Mouse (Mus musculus): ENCODE data around the gene Wdsub1. TPM values are rescaled to one million over a fixed set of nuclear protein-coding genes. Genes with fewer than 3 reads are reported as not detected.

Wdsub1 gene
- 26.8 and 29.5 TPM in 2 replicates for polyA plus RNA-seq (2015; fragmentation: Nextera tagmentation; extraction: Ambion mirVana)

DNA sequence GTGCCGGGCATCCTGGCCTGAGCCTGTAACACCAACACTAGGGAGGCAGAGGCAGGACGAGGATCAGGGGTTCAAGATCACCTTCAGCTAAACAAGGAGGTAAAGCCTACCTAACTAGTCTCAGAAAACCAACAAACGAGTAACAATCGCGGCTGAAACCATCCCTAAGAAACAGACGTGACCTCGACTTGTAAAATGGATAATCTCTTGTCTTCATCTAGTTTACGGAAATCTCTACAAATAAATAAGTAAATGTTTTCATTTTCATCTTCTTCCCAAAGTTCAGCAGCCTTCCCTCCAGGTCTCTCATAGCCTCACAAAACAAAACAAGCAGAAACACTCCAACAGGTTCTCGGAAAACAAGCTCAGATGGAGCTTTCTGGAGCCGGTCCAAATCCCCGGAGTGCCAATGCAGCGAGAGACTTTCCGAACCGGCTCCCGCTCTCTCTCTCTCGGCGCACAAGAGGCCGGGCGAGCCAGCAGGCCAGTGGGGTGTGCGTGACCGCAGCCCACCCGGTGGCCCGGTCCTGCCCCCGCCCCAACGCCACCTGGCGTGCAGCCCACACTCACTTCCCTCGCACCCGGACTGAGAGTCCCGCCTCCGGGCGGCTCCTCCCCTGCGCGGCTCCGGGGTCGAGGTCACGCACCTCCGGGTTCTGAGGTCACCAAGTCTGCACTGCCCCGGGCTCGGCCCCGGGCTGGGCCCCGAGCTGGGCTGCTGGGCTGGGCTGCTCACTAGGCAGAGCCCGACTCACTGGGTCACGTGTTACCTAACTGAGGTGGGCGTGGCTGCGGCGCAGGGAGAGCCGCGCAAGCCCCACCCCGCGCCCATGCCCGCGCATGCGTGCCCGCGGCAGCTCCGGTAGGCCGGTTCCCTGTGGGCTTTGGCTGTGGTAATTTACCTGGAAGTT, at the start of gene Wdsub1:
Wdsub1 (minus strand) TSS at position 761 of the 911 bp plus-strand sequence.

